Mouse (Mus musculus) midbrain, embryonic 13.5 days (tissue): Measurements from ENCODE around the gene Uprt. TPM values are rescaled to one million over a fixed set of nuclear protein-coding genes. Genes with fewer than 3 reads are reported as not detected.
A peak's percentile ranks its signal among the peaks of the same experiment; 100 is the strongest.

Experiments
- ATAC-seq: fragments of 200-750 bp; cut with Nextera tagmentation; 2 replicates; pipeline ENCODE4 v1.8.0; 2017; ENCODE audit warnings: mild to moderate bottlenecking, moderate TSS enrichment, moderate library complexity
- H3K27ac ChIP-seq: fragments of 300-500 bp; sonication (generic); 2 replicates; pipeline ENCODE4 v1.5.1; 2015; ENCODE audit warnings: inconsistent platforms, mild to moderate bottlenecking, moderate library complexity
- H3K27me3 ChIP-seq: fragments of 300-500 bp; sonication (generic); 2 replicates; pipeline ENCODE4 v1.6.1; 2015; ENCODE audit warnings: mild to moderate bottlenecking, inconsistent platforms
- H3K36me3 ChIP-seq: fragments of 300-500 bp; sonication (generic); 2 replicates; pipeline ENCODE4 v1.6.1; 2015; ENCODE audit warnings: mild to moderate bottlenecking, inconsistent platforms
- H3K4me1 ChIP-seq: fragments of 300-500 bp; sonication (generic); replicated peaks from 2 replicates; pipeline ENCODE4 v1.6.1; 2015; ENCODE audit warnings: inconsistent platforms
- H3K4me2 ChIP-seq: fragments of 300-500 bp; sonication (generic); replicated peaks from 2 replicates; pipeline ENCODE4 v1.6.1; 2015; ENCODE audit warnings: moderate library complexity, mild to moderate bottlenecking, inconsistent platforms
- H3K4me3 ChIP-seq: fragments of 300-500 bp; sonication (generic); replicated peaks from 2 replicates; pipeline ENCODE4 v1.5.1; 2015; ENCODE audit warnings: mild to moderate bottlenecking, inconsistent platforms
- H3K9ac ChIP-seq: fragments of 300-500 bp; sonication (generic); replicated peaks from 2 replicates; pipeline ENCODE4 v1.6.1; 2015; ENCODE audit warnings: mild to moderate bottlenecking, inconsistent platforms
- H3K9me3 ChIP-seq: fragments of 300-500 bp; sonication (generic); 2 replicates; pipeline ENCODE4 v1.6.1; 2016; ENCODE audit warnings: mild to moderate bottlenecking, inconsistent platforms
- WGBS: fragments of 180-500 bp; shearing (Covaris S2); methylation state at CpG from one replicate; pipeline ENCODE4 v1.1.7; 2015; 5-methylcytosine and 5-hydroxymethylcytosine counted together
- polyA plus RNA-seq: library from polyadenylated mRNA; unstranded; fragments of >200 nt; fragmentation: Nextera tagmentation; extraction: Ambion mirVana; gene quantifications from 2 replicates; pipeline ENCODE4 v1.2.1, GENCODE M21; 2015

Uprt gene
- 1.3 and 1.6 TPM in 2 replicates for polyA plus RNA-seq

DNA sequence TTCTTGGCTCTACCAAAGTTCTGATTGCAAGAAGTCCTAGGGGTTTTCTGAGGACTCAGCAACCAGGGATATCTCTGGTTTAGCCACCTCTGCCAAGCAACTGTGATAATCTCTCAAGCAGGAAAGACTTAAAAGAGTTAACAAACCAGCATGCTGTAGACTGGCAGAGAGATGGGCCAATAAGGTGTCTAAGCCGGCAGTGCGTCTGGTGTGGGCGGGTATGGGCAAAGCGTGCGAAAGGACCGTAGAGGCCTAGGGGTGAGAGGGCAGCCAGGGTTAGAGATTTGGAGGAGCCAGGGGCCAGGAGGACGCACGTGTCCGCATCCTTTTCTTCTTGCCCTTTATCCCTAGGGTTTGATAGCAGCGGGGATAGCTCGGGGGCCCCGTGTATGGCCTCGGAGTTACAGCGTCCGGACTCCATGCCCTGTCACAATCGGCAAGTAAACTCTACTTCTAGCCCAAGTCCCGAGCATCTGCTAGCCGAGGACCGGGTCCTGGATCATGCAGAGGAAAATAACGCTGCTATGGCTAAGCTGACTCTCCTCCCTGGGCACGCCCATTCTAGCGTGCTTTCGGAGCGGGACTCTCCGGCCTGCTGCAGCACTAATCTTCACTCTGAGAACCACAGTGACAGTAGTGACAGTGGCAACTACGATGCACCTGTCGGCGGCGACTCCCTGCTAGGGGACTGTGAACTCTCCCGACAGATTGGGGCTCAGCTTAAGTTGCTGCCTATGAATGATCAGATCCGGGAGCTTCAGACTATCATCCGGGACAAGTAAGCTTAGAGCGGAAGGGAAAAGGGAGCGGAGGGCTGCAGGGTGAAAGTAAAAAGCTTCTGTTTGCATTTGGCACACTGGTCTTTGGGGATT is at the start of gene Uprt:
Uprt (plus strand) TSS at position 247 of the 872 bp plus-strand sequence.
- H3K4me2 ChIP-seq = peak within 1 kb of the TSS; percentile 58
- H3K27ac ChIP-seq = peak within 1 kb of the TSS; percentile 63
- H3K36me3 ChIP-seq = no peaks in the 10 kb centered on the region
- 19% methylated on average over 34 of the region's 34 CpGs for WGBS
- peak within 1 kb of the TSS; percentile 61 for H3K4me3 ChIP-seq
- H3K9me3 ChIP-seq = no peaks in the 10 kb centered on the region
- 0 out of 2 replicates have a peak, but pooled peaks cover 7% of the 10 kb centered on the region for H3K4me1 ChIP-seq
- H3K27me3 ChIP-seq = peaks cover 32% of the 10 kb centered on the region
- peak within 1 kb of the TSS; percentile 69 for H3K9ac ChIP-seq
- peak; percentile 99 for ATAC-seq

DNA sequence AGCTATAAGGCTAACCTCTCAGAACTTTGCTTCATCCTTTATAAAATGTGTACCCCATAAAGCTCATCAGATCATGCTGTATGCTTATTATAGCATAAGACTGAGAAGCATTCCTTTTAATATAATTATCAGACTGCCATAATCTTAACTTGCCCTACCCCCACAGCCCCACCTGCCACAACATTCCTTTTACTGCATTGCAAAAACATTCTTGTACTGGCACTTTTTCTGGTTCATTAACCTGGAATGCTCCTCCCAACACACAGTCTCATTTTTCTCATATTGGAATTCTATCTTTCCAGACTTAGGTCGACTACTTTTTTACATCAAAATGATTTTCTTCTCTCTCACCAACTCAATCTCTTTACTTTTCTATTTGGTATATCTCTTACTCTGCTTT is 49.2 kb upstream of the Uprt start:
- Histone ChIP-seq H3K4me3 (no peak overlapping the region), H3K4me2 (no peak overlapping the region), H3K36me3 (no peaks in the 10 kb centered on the region), H3K27ac (no peak overlapping the region), H3K9me3 (no peaks in the 10 kb centered on the region), H3K27me3 (peaks cover 31% of the 10 kb centered on the region; the same call in 1 of the 2 replicates), H3K4me1 (no peaks in the 10 kb centered on the region), H3K9ac (no peak overlapping the region)
- 47% methylated on average over 1 of the region's 1 CpGs for WGBS
- ATAC-seq = no peak

DNA sequence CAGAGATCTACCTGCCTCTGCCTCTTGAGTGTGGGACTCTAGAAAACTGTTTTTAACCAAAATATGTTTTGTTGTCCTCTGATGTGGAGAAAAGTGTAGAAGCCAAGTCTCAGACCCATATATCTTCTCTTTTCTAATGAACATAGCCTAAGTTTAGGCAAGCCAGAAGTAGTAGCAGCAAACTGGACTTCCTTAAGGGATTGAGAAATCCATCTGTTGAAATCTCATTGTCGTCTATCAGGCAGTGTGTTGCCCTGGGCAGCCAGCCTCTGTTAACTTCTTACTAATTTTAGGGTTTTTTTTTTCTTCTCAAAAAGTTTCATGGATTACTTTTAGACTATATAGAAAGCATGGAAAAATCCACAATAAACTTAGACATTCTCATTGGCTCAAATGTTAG is 30.2 kb upstream of the Uprt start:
- Histone ChIP-seq H3K9me3 (no peaks in the 10 kb centered on the region), H3K4me1 (no peaks in the 10 kb centered on the region), H3K27ac (no peak overlapping the region), H3K36me3 (no peaks in the 10 kb centered on the region), H3K4me2 (no peak overlapping the region), H3K4me3 (no peak overlapping the region), H3K27me3 (peaks cover 21% of the 10 kb centered on the region; the same call in 1 of the 2 replicates), H3K9ac (no peak overlapping the region)
- WGBS = 71% methylated on average over 1 of the region's 1 CpGs
- no peak for ATAC-seq

DNA sequence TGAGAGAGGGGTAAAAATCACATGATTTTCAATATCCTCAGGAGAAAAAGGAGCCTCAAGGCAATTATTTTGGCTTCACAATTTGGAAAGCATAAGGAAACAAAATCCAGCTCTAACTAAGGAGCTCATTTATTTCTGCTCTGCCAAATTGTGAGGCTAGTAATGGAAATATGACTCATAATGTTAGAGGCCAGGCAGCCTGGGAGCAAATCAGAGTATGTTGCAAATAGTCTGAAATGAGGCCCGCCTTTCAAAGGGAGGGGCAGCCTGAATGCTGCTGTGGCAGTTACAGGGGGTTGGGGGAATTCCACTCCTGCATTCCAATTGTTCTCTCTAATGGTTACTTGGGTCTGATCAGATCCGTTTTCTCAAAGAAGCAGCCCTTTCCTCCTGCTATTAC is 20.9 kb upstream of the Uprt start:
- peaks cover 8% of the 10 kb centered on the region; the same call in 1 of the 2 replicates for H3K27me3 ChIP-seq
- ATAC-seq = no peak
- 46% methylated on average over 2 of the region's 2 CpGs for WGBS
- no peak overlapping the region for H3K9ac ChIP-seq
- H3K4me3 ChIP-seq = no peak overlapping the region
- no peaks in the 10 kb centered on the region for H3K36me3 ChIP-seq
- H3K4me2 ChIP-seq = no peak overlapping the region
- no peaks in the 10 kb centered on the region for H3K4me1 ChIP-seq
- no peak overlapping the region for H3K27ac ChIP-seq
- no peaks in the 10 kb centered on the region for H3K9me3 ChIP-seq

DNA sequence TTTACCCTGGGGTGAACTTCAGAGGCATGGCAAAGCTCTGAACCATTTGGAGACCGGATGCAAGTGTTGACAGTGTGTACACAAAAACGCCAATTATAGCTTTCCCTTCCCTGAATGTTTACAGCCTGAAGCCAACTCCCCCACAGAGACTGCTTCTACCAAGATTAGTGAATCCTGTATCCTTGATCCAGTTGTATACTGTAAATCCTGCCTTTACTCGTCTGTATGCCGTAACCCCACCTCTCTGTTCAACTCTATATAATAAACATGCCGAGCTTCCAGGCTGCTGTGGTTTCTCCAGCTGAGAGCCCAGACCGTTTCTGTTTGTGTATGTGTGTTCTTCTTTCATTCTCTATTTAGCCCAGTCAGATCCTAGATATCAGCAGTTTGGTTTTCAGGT is 18.2 kb upstream of the Uprt start:
- Histone ChIP-seq H3K27ac (no peak overlapping the region), H3K9ac (no peak overlapping the region), H3K27me3 (0 out of 2 replicates have a peak, but pooled peaks cover 8% of the 10 kb centered on the region), H3K4me1 (no peaks in the 10 kb centered on the region), H3K9me3 (no peaks in the 10 kb centered on the region), H3K36me3 (no peaks in the 10 kb centered on the region), H3K4me2 (no peak overlapping the region), H3K4me3 (no peak overlapping the region)
- 74% methylated on average over 6 of the region's 6 CpGs for WGBS
- no peak for ATAC-seq

DNA sequence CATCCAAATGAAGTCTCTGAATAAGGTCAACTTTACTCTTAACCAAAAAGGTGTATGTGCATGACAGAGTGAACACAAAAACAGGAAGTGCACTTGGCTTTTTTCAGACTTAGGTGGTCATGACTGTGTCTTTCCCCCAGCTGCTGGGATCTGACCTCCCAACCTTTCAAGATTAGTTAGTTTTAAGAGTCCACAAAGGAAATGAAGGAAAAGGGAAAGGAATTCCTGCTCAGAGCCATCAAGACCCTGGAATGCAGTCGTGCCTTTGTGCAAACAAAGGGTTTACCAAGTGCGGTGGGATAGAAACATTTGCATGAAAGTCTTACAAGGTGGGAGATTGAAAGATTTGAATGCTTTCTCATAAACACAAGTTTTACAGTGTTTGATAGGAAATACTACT is 4.6 kb upstream of the Uprt start:
- H3K36me3 ChIP-seq = no peaks in the 10 kb centered on the region
- no peak overlapping the region for H3K4me3 ChIP-seq
- no peaks in the 10 kb centered on the region for H3K9me3 ChIP-seq
- ATAC-seq = no peak
- 12% methylated on average over 2 of the region's 2 CpGs for WGBS
- no peak overlapping the region for H3K4me2 ChIP-seq
- H3K9ac ChIP-seq = no peak overlapping the region
- no peaks in the 10 kb centered on the region for H3K4me1 ChIP-seq
- peaks cover 49% of the 10 kb centered on the region for H3K27me3 ChIP-seq
- no peak overlapping the region for H3K27ac ChIP-seq

DNA sequence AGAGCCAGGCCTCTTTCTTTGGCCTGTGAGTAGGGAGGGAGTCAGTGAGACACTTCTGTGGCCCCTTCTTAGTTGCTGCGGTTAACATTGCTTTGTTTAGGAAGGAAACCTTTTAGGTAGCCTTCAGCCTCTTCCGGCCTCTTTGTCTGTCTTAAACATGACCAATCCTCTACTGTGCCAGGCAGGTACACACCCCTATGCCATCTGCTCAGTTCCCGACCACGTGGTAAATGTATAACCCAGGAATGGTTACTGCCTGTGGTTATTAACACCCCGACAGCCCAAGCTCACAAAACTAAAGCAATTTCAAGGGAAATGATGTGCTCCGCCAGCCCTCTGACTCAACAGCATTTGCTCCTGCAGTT is 808 bp downstream of the Uprt start:
- Histone ChIP-seq H3K4me2 (peak overlapping the region; percentile 58), H3K9ac (peak overlapping the region; percentile 69), H3K4me3 (peak overlapping the region; percentile 61), H3K27ac (peak overlapping the region; percentile 63), H3K4me1 (0 out of 2 replicates have a peak, but pooled peaks cover 7% of the 10 kb centered on the region), H3K9me3 (no peaks in the 10 kb centered on the region), H3K36me3 (no peaks in the 10 kb centered on the region), H3K27me3 (peaks cover 32% of the 10 kb centered on the region)
- peak; percentile 77 for ATAC-seq
- 25% methylated on average over 6 of the region's 6 CpGs for WGBS

DNA sequence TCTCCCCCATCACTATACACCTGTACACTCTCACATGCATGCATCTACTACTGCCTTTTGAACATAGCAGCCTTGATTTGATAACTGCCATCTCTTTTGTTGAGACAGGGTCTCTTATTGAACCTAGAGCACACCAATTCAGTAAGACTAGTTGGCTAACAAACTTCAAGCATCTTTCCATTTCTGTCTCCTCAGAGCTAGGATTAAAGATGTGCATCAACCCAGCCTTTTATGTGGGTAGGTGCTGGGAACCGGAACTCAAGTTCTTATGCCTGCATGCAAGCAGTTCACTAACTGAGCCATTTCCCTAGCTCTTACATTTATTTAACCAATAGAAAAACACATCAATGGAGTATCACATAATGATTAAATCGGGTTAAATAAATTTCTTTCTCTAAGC is 3.0 kb downstream of the Uprt start:
- Histone ChIP-seq H3K27me3 (peaks cover 37% of the 10 kb centered on the region), H3K4me2 (no peak overlapping the region)
- WGBS = 80% methylated on average over 2 of the region's 2 CpGs

DNA sequence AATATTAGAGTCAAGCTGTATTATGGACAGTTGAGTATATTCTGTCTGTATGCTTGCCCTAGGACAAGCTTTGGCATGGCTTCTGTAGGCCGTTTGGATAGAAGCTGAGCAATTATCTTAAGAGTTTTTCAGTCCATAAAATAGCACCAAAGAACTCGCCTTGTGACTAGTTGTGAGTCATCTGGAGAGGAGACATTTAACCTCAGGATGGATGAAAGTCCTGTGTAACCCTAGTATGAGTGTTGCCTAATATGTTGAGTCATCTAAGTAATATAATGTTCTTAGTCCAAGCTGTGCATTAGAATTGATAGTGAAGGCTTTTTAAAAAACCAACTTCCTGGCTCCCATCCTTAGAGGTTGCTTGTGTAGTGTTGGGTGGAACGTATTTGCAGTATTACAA is 5.4 kb downstream of the Uprt start:
- Histone ChIP-seq H3K9me3 (no peaks in the 10 kb centered on the region), H3K4me1 (0 out of 2 replicates have a peak, but pooled peaks cover 7% of the 10 kb centered on the region), H3K9ac (no peak overlapping the region), H3K27me3 (peaks cover 32% of the 10 kb centered on the region), H3K36me3 (no peaks in the 10 kb centered on the region), H3K4me3 (no peak overlapping the region), H3K4me2 (no peak overlapping the region), H3K27ac (no peak overlapping the region)
- no peak for ATAC-seq
- WGBS = 82% methylated on average over 3 of the region's 3 CpGs

More for the DNA sequence above, 3.0 kb downstream of the Uprt start:
- Histone ChIP-seq H3K4me1 (0 out of 2 replicates have a peak, but pooled peaks cover 7% of the 10 kb centered on the region), H3K9me3 (no peaks in the 10 kb centered on the region), H3K9ac (no peak overlapping the region), H3K4me3 (no peak overlapping the region), H3K36me3 (no peaks in the 10 kb centered on the region), H3K27ac (no peak overlapping the region)
- ATAC-seq = no peak

DNA sequence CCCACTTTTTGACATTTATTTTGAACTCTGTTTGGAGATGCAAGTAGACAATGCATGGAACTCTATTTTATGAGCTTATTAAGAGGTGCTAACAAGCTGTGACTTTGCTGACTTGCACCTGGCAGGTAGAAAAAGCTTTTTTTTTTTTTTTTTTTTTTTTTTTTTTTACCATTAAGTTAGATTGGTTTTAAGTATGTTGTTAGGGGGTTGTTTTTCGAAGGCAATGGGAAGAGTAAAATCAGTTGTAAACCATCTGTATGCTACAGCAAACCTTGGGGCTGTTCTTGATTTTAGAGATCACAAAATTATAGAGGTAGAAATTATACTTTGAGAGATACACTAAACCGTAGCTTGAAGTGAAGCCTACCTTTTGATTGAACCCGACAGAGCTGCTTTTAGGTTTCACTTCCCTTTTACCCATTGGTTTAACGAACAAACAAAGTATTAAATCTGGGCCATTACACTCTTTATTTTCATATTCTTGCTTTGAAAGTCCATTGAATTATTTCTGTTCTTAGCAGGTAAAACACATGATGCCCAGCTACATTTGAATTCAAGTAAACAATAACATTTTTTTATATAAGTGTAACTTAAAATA is 6.4 kb downstream of the Uprt start:
- 86% methylated on average over 4 of the region's 4 CpGs for WGBS
- no peaks in the 10 kb centered on the region for H3K36me3 ChIP-seq
- no peak overlapping the region for H3K27ac ChIP-seq
- H3K27me3 ChIP-seq = peaks cover 25% of the 10 kb centered on the region
- H3K9me3 ChIP-seq = no peaks in the 10 kb centered on the region
- no peak for ATAC-seq
- no peak overlapping the region for H3K4me2 ChIP-seq
- 0 out of 2 replicates have a peak, but pooled peaks cover 7% of the 10 kb centered on the region for H3K4me1 ChIP-seq
- no peak overlapping the region for H3K9ac ChIP-seq
- no peak overlapping the region for H3K4me3 ChIP-seq

DNA sequence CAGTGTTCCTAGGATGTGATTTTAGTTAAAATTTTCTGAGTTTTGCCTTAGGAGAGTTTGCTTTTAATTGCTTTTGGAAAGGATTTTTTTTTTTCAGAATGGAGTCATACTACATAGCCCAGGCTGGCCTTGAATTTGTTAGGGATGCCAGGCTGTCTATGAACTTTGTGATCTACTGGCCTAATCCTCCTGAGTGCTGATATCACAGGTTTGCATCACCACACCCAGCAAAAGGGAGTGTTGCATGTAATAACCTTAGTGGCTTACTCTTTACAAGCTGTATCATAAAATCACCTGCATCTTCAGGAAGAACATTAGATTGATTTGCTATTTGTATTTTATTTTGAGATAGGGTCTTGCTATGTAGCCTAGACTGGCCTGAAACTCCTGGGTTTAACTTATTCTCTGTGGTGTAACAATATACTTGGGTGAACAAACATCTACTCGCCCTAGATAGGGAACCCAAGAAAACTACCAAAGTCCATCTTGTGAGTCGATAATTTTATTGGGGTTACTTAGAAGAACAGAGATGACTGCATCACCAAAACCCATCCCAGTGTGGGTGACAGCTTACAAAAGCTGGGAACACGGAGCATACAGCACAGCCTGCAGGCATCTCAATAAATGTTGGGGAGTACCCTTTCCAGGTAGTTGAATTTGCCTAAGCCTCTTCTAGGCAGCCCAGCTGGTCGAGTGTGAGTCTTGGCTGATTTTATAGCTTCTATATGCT is 7.2 kb downstream of the Uprt start:
- no peak overlapping the region for H3K9ac ChIP-seq
- H3K36me3 ChIP-seq = no peaks in the 10 kb centered on the region
- 65% methylated on average over 4 of the region's 4 CpGs for WGBS
- no peak overlapping the region for H3K27ac ChIP-seq
- peaks cover 31% of the 10 kb centered on the region for H3K27me3 ChIP-seq
- H3K4me3 ChIP-seq = no peak overlapping the region
- no peak overlapping the region for H3K4me2 ChIP-seq
- H3K4me1 ChIP-seq = no peaks in the 10 kb centered on the region
- ATAC-seq = no peak
- no peaks in the 10 kb centered on the region for H3K9me3 ChIP-seq

DNA sequence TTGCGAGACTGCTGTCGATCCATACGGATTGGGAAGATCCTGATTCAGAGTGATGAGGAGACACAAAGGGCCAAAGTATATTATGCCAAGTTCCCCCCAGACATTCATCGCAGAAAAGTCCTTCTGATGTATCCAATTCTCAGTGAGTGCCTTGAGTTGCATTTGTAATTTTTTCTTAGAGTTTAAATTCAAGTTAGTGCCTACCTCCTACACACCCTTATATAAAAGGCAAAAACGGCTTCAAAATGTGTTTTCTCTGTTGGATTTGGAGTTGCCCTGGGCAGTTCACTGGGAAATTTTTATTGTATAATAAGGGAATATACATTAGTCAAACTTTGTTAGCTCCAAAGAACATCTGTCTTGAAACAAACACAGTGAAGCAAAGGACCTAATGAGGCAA is 19.1 kb downstream of the Uprt start:
- 67% methylated on average over 5 of the region's 5 CpGs for WGBS
- Histone ChIP-seq H3K9ac (no peak overlapping the region), H3K27ac (no peak overlapping the region), H3K4me3 (no peak overlapping the region), H3K9me3 (no peaks in the 10 kb centered on the region), H3K4me2 (no peak overlapping the region), H3K4me1 (no peaks in the 10 kb centered on the region), H3K36me3 (0 out of 2 replicates have a peak, but pooled peaks cover under 1% of the 10 kb centered on the region), H3K27me3 (peaks cover 57% of the 10 kb centered on the region)
- no peak for ATAC-seq
